Mouse (Mus musculus) neural tube, embryonic 14.5 days (tissue): ENCODE measurements around the gene Tom1l1. TPM values are rescaled to one million over a fixed set of nuclear protein-coding genes. Genes with fewer than 3 reads are reported as not detected.
A peak's percentile ranks its signal among the peaks of the same experiment; 100 is the strongest.
"Not testable (repeated sequence)": the region's sequence is repeated elsewhere in the genome, so short reads cannot be mapped to it uniquely, and the experiment has no call there.

Source experiments
- ATAC-seq: fragments of 200-750 bp; cut with Nextera tagmentation; 2 replicates; pipeline ENCODE4 v1.8.0; 2017; ENCODE audit warnings: low read depth, mild to moderate bottlenecking, moderate TSS enrichment, moderate library complexity
- H3K27ac ChIP-seq: fragments of 300-500 bp; sonication (generic); 2 replicates; pipeline ENCODE4 v1.5.1; 2014; ENCODE audit warnings: low read depth, mild to moderate bottlenecking, control low read depth, low read length, moderate library complexity, mixed read lengths
- H3K27me3 ChIP-seq: fragments of 300-500 bp; sonication (generic); 2 replicates; pipeline ENCODE4 v1.6.1; 2014; ENCODE audit warnings: low read length; ENCODE audit not compliant: control insufficient read depth, insufficient read depth
- H3K36me3 ChIP-seq: fragments of 300-500 bp; sonication (generic); 2 replicates; pipeline ENCODE4 v1.6.1; 2014; ENCODE audit warnings: low read length, mixed read lengths; ENCODE audit not compliant: control insufficient read depth, insufficient read depth
- H3K4me1 ChIP-seq: fragments of 300-500 bp; sonication (generic); 2 replicates; pipeline ENCODE4 v1.6.1; 2014; ENCODE audit warnings: low read length; ENCODE audit not compliant: control insufficient read depth, insufficient read depth
- H3K4me2 ChIP-seq: fragments of 300-500 bp; sonication (generic); 2 replicates; pipeline ENCODE4 v1.6.1; 2014; ENCODE audit warnings: mild to moderate bottlenecking, low read depth, low read length, control low read depth
- H3K4me3 ChIP-seq: fragments of 300-500 bp; sonication (generic); 2 replicates; pipeline ENCODE4 v1.5.1; 2014; ENCODE audit warnings: low read depth, low read length, control low read depth, mixed read lengths
- H3K9ac ChIP-seq: fragments of 300-500 bp; sonication (generic); replicated peaks from 2 replicates; pipeline ENCODE4 v1.6.1; 2014; ENCODE audit warnings: low read depth, mild to moderate bottlenecking, control low read depth, low read length, mixed read lengths
- H3K9me3 ChIP-seq: fragments of 300-500 bp; sonication (generic); 2 replicates; pipeline ENCODE4 v1.6.1; 2016; ENCODE audit warnings: low read length; ENCODE audit not compliant: control insufficient read depth
- WGBS: fragments of 180-500 bp; shearing (Covaris S2); extraction: QIAGEN DNeasy Blood & Tissue Kit; methylation state at CpG from one replicate; pipeline ENCODE4 v1.1.7; 2014; 5-methylcytosine and 5-hydroxymethylcytosine counted together
- polyA plus RNA-seq: library from polyadenylated mRNA; unstranded; fragments of >200 nt; fragmentation: Nextera tagmentation; extraction: Ambion mirVana; gene quantifications from 2 replicates; pipeline ENCODE4 v1.2.1, GENCODE M21; 2014

The Tom1l1 gene
- polyA plus RNA-seq = 25.5 and 27.0 TPM in 2 replicates

- H3K27ac ChIP-seq = peak within 1 kb of the TSS; percentile 55; the same call in 1 of the 2 replicates
- H3K4me2 ChIP-seq = peak within 1 kb of the TSS; percentile 80
- peak; percentile 92 for ATAC-seq
- no peaks in the 10 kb centered on the region for H3K27me3 ChIP-seq
- WGBS = 8% methylated on average over 46 of the region's 47 CpGs
- no peaks in the 10 kb centered on the region for H3K36me3 ChIP-seq
- peak within 1 kb of the TSS; percentile 52 for H3K4me3 ChIP-seq
- no peaks in the 10 kb centered on the region for H3K9me3 ChIP-seq
- peak within 1 kb of the TSS; percentile 56 for H3K9ac ChIP-seq
- no peaks in the 10 kb centered on the region for H3K4me1 ChIP-seq
These were observed at the start of gene Tom1l1 for GRCm38 (mm10) chr11:90687460-90688416. TSS of gene Tom1l1 (minus strand) at chr11:90688366.

- WGBS = 77% methylated on average over 4 of the region's 4 CpGs
- H3K4me3 ChIP-seq = no peak overlapping the region
- no peak overlapping the region for H3K9ac ChIP-seq
- H3K4me2 ChIP-seq = no peak overlapping the region
- no peaks in the 10 kb centered on the region for H3K36me3 ChIP-seq
- no peak overlapping the region for H3K27ac ChIP-seq
- H3K27me3 ChIP-seq = no peaks in the 10 kb centered on the region
- ATAC-seq = no peak
- H3K9me3 ChIP-seq = no peaks in the 10 kb centered on the region
- H3K4me1 ChIP-seq = no peaks in the 10 kb centered on the region
These were observed 45.4 kb upstream of the Tom1l1 start for GRCm38 (mm10) chr11:90733575-90733974.

GRCm38 (mm10) chr11:90727354-90728125 is 39.4 kb upstream of the Tom1l1 start:
- H3K9me3 ChIP-seq = no peaks in the 10 kb centered on the region
- no peak overlapping the region for H3K4me3 ChIP-seq
- H3K9ac ChIP-seq = no peak overlapping the region
- no peaks in the 10 kb centered on the region for H3K4me1 ChIP-seq
- no peak overlapping the region for H3K4me2 ChIP-seq
- ATAC-seq = no peak
- H3K27ac ChIP-seq = no peak overlapping the region
- 94% methylated on average over 10 of the region's 10 CpGs for WGBS
- no peaks in the 10 kb centered on the region for H3K36me3 ChIP-seq
- H3K27me3 ChIP-seq = no peaks in the 10 kb centered on the region

GRCm38 (mm10) chr11:90726730-90727129 is 38.6 kb upstream of the Tom1l1 start:
- no peak for ATAC-seq

GRCm38 (mm10) chr11:90722304-90722703 is 34.1 kb upstream of the Tom1l1 start:
- H3K4me1 ChIP-seq = no peaks in the 10 kb centered on the region
- no peaks in the 10 kb centered on the region for H3K27me3 ChIP-seq
- no peaks in the 10 kb centered on the region for H3K36me3 ChIP-seq
- H3K27ac ChIP-seq = no peak overlapping the region
- WGBS = 29% methylated on average over 3 of the region's 3 CpGs
- no peak overlapping the region for H3K4me2 ChIP-seq
- no peak; the same call in 1 of the 2 replicates for ATAC-seq
- H3K4me3 ChIP-seq = no peak overlapping the region
- H3K9ac ChIP-seq = no peak overlapping the region
- H3K9me3 ChIP-seq = no peaks in the 10 kb centered on the region

More at GRCm38 (mm10) chr11:90726730-90727129, 38.6 kb upstream of the Tom1l1 start:
- H3K4me1 ChIP-seq = no peaks in the 10 kb centered on the region
- H3K9ac ChIP-seq = no peak overlapping the region
- H3K4me2 ChIP-seq = no peak overlapping the region
- H3K9me3 ChIP-seq = no peaks in the 10 kb centered on the region
- WGBS = 90% methylated on average over 10 of the region's 10 CpGs
- H3K36me3 ChIP-seq = no peaks in the 10 kb centered on the region
- no peaks in the 10 kb centered on the region for H3K27me3 ChIP-seq
- H3K4me3 ChIP-seq = no peak overlapping the region
- no peak overlapping the region for H3K27ac ChIP-seq

- no peak overlapping the region for H3K9ac ChIP-seq
- 92% methylated on average over 3 of the region's 3 CpGs for WGBS
- H3K9me3 ChIP-seq = no peaks in the 10 kb centered on the region
- ATAC-seq = no peak
- no peaks in the 10 kb centered on the region for H3K27me3 ChIP-seq
- H3K4me1 ChIP-seq = no peaks in the 10 kb centered on the region
- no peaks in the 10 kb centered on the region for H3K36me3 ChIP-seq
- no peak overlapping the region for H3K4me3 ChIP-seq
- H3K4me2 ChIP-seq = no peak overlapping the region
- no peak overlapping the region for H3K27ac ChIP-seq
These were observed 29.6 kb upstream of the Tom1l1 start for GRCm38 (mm10) chr11:90717719-90718118.

GRCm38 (mm10) chr11:90711596-90711995 is 23.4 kb upstream of the Tom1l1 start:
- no peaks in the 10 kb centered on the region for H3K9me3 ChIP-seq
- no peak overlapping the region for H3K27ac ChIP-seq
- no peak overlapping the region for H3K9ac ChIP-seq
- H3K27me3 ChIP-seq = no peaks in the 10 kb centered on the region
- 51% methylated on average over 9 of the region's 9 CpGs for WGBS
- H3K36me3 ChIP-seq = no peaks in the 10 kb centered on the region
- H3K4me3 ChIP-seq = no peak overlapping the region
- ATAC-seq = no peak
- no peaks in the 10 kb centered on the region for H3K4me1 ChIP-seq
- H3K4me2 ChIP-seq = no peak overlapping the region

GRCm38 (mm10) chr11:90707134-90707533 is 19.0 kb upstream of the Tom1l1 start:
- H3K9me3 ChIP-seq, H3K36me3 ChIP-seq, H3K4me2 ChIP-seq, ATAC-seq, H3K27me3 ChIP-seq, H3K27ac ChIP-seq, H3K4me1 ChIP-seq, H3K4me3 ChIP-seq, H3K9ac ChIP-seq: not testable (repeated sequence)
- WGBS = 90% methylated on average over 1 of the region's 1 CpGs
